Mouse (Mus musculus) lung, embryonic 16.5 days (tissue): ENCODE measurements around the gene Flywch1. TPM values are rescaled to one million over a fixed set of nuclear protein-coding genes. Genes with fewer than 3 reads are reported as not detected.
A peak's percentile ranks its signal among the peaks of the same experiment; 100 is the strongest.

ENCODE experiments used
- ATAC-seq: fragments of 200-750 bp; cut with Nextera tagmentation; 2 replicates; pipeline ENCODE4 v1.8.0; 2017; ENCODE audit warnings: low read depth, mild to moderate bottlenecking, moderate library complexity
- H3K27ac ChIP-seq: fragments of 300-500 bp; sonication (generic); 2 replicates; pipeline ENCODE4 v1.5.1; 2014; ENCODE audit warnings: mild to moderate bottlenecking, control low read depth, low read length
- H3K27me3 ChIP-seq: fragments of 300-500 bp; sonication (generic); 2 replicates; pipeline ENCODE4 v1.6.1; 2014; ENCODE audit warnings: low read depth, low read length, mixed read lengths; ENCODE audit not compliant: control insufficient read depth, insufficient read depth
- H3K36me3 ChIP-seq: fragments of 300-500 bp; sonication (generic); 2 replicates; pipeline ENCODE4 v1.6.1; 2014; ENCODE audit warnings: low read length; ENCODE audit not compliant: control insufficient read depth, insufficient read depth
- H3K4me1 ChIP-seq: fragments of 300-500 bp; sonication (generic); replicated peaks from 2 replicates; pipeline ENCODE4 v1.6.1; 2014; ENCODE audit warnings: low read length, mixed read lengths; ENCODE audit not compliant: control insufficient read depth, insufficient read depth
- H3K4me2 ChIP-seq: fragments of 300-500 bp; sonication (generic); 2 replicates; pipeline ENCODE4 v1.6.1; 2014; ENCODE audit warnings: low read depth, low read length, control low read depth
- H3K4me3 ChIP-seq: fragments of 300-500 bp; sonication (generic); 2 replicates; pipeline ENCODE4 v1.5.1; 2014; ENCODE audit warnings: mild to moderate bottlenecking, low read length, control low read depth
- H3K9ac ChIP-seq: fragments of 300-500 bp; sonication (generic); 2 replicates; pipeline ENCODE4 v1.6.1; 2014; ENCODE audit warnings: low read length, control low read depth
- H3K9me3 ChIP-seq: fragments of 300-500 bp; sonication (generic); 2 replicates; pipeline ENCODE4 v1.6.1; 2016; ENCODE audit warnings: low read length; ENCODE audit not compliant: control insufficient read depth
- WGBS: fragments of 180-500 bp; shearing (Covaris S2); extraction: QIAGEN DNeasy Blood & Tissue Kit; methylation state at CpG from one replicate; pipeline ENCODE4 v1.1.7; 2014; 5-methylcytosine and 5-hydroxymethylcytosine counted together
- polyA plus RNA-seq: library from polyadenylated mRNA; unstranded; fragments of >200 nt; fragmentation: Nextera tagmentation; extraction: Ambion mirVana; gene quantifications from 2 replicates; pipeline ENCODE4 v1.2.1, GENCODE M21; 2015

The Flywch1 gene
- polyA plus RNA-seq: 61.3 and 65.2 TPM in 2 replicates

- H3K36me3 ChIP-seq: peaks cover 3% of the 10 kb centered on the region; the same call in 1 of the 2 replicates
- no peaks in the 10 kb centered on the region for H3K27me3 ChIP-seq
- peaks cover 7% of the 10 kb centered on the region for H3K4me1 ChIP-seq
- H3K9ac ChIP-seq: peak within 1 kb of the TSS; percentile 97
- peak within 1 kb of the TSS; percentile 69 for H3K27ac ChIP-seq
- no peaks in the 10 kb centered on the region for H3K9me3 ChIP-seq
- peak; percentile 99 for ATAC-seq
- H3K4me2 ChIP-seq: peak within 1 kb of the TSS; percentile 90
- H3K4me3 ChIP-seq: peak within 1 kb of the TSS; percentile 97
- 3% methylated on average over 52 of the region's 58 CpGs for WGBS
Observed at GRCm38 (mm10) chr17:23771284-23772218, at the start of gene Flywch1. Flywch1 (minus strand) TSS chr17:23771602.

- no peak overlapping the region for H3K4me3 ChIP-seq
- H3K36me3 ChIP-seq: peaks cover 89% of the 10 kb centered on the region
- WGBS: 90% methylated on average over 5 of the region's 5 CpGs
- H3K9ac ChIP-seq: no peak overlapping the region
- H3K27me3 ChIP-seq: no peaks in the 10 kb centered on the region
- H3K4me2 ChIP-seq: no peak overlapping the region
- ATAC-seq: no peak
- peaks cover 14% of the 10 kb centered on the region for H3K9me3 ChIP-seq
- H3K27ac ChIP-seq: no peak overlapping the region
- H3K4me1 ChIP-seq: no peaks in the 10 kb centered on the region
Observed at GRCm38 (mm10) chr17:23820731-23821130, 49.3 kb upstream of the Flywch1 start.

GRCm38 (mm10) chr17:23819235-23819634, 47.8 kb upstream of the Flywch1 start:
- Histone ChIP-seq H3K27ac (no peak overlapping the region), H3K4me2 (no peak overlapping the region), H3K9ac (no peak overlapping the region), H3K4me3 (no peak overlapping the region), H3K27me3 (no peaks in the 10 kb centered on the region), H3K9me3 (peaks cover 14% of the 10 kb centered on the region), H3K36me3 (peaks cover 92% of the 10 kb centered on the region), H3K4me1 (no peaks in the 10 kb centered on the region)
- 97% methylated on average over 25 of the region's 25 CpGs for WGBS
- ATAC-seq: no peak

- H3K4me2 ChIP-seq: no peak overlapping the region
- no peak overlapping the region for H3K4me3 ChIP-seq
- WGBS: 97% methylated on average over 8 of the region's 8 CpGs
- peaks cover 93% of the 10 kb centered on the region for H3K36me3 ChIP-seq
- no peak overlapping the region for H3K9ac ChIP-seq
- peaks cover 14% of the 10 kb centered on the region for H3K9me3 ChIP-seq
- H3K27me3 ChIP-seq: no peaks in the 10 kb centered on the region
- no peak for ATAC-seq
- no peak overlapping the region for H3K27ac ChIP-seq
- no peaks in the 10 kb centered on the region for H3K4me1 ChIP-seq
Observed at GRCm38 (mm10) chr17:23818579-23818978, 47.2 kb upstream of the Flywch1 start.

- Histone ChIP-seq H3K4me3 (no peak overlapping the region), H3K4me2 (no peak overlapping the region), H3K27me3 (no peaks in the 10 kb centered on the region), H3K36me3 (peaks cover 89% of the 10 kb centered on the region), H3K9ac (no peak overlapping the region), H3K9me3 (peaks cover 14% of the 10 kb centered on the region), H3K4me1 (no peaks in the 10 kb centered on the region), H3K27ac (no peak overlapping the region)
- 96% methylated on average over 16 of the region's 16 CpGs for WGBS
- no peak for ATAC-seq
Observed at GRCm38 (mm10) chr17:23815641-23816040, 44.2 kb upstream of the Flywch1 start.

DNA sequence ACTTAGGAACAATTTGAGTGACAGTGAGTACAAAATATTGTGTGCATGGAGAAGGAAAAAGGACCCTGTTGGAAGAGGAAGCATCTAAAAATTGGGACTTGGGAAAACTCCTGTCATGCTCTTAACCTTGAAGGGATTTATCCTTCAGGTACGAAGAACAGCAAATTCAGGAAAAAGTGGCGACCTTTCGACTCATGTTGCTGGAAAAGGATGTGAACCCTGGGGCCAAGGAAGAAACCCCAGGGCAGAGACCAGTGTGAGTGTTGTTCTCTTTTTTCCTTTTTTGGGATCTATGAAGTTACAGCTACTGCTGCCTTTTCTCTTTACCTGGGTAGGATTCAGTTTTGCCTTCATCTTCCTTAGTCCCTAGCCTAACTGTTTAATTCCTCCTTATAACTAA, 36.5 kb upstream of the Flywch1 start:
- no peak overlapping the region for H3K4me3 ChIP-seq
- no peaks in the 10 kb centered on the region for H3K27me3 ChIP-seq
- no peak overlapping the region for H3K27ac ChIP-seq
- ATAC-seq: no peak
- no peak overlapping the region for H3K9ac ChIP-seq
- H3K4me2 ChIP-seq: no peak overlapping the region
- WGBS: 87% methylated on average over 3 of the region's 3 CpGs
- H3K9me3 ChIP-seq: no peaks in the 10 kb centered on the region
- H3K36me3 ChIP-seq: peaks cover 39% of the 10 kb centered on the region
- peaks cover 23% of the 10 kb centered on the region for H3K4me1 ChIP-seq

DNA sequence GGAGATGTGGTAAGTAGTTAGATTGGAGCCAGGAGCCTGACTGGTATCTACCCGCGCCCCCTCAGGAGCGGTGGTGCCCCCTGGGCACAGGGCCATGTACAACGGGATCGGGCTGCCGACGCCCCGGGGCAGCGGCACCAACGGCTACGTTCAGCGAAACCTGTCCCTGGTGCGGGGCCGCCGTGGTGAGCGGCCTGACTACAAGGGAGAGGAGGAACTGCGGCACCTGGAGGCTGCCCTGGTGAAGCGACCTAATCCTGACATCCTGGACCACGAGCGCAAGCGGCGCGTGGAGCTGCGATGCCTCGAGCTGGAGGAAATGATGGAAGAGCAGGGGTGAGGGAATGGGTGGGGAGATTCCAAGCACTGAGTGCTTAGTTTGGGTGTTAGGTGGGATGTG, 35.5 kb upstream of the Flywch1 start:
- WGBS: 61% methylated on average over 25 of the region's 25 CpGs
- ATAC-seq: no peak
- Histone ChIP-seq H3K9ac (no peak overlapping the region), H3K4me1 (peaks cover 23% of the 10 kb centered on the region), H3K4me3 (peak overlapping the region; percentile 24), H3K27me3 (no peaks in the 10 kb centered on the region), H3K4me2 (peak overlapping the region; percentile 38), H3K9me3 (no peaks in the 10 kb centered on the region), H3K36me3 (peaks cover 31% of the 10 kb centered on the region), H3K27ac (no peak overlapping the region)

GRCm38 (mm10) chr17:23804426-23805085, 33.2 kb upstream of the Flywch1 start:
- ATAC-seq: no peak
- Histone ChIP-seq H3K4me3 (peak overlapping the region; percentile 94), H3K9me3 (no peaks in the 10 kb centered on the region), H3K4me2 (peak overlapping the region; percentile 88), H3K36me3 (peaks cover 17% of the 10 kb centered on the region), H3K27ac (peak overlapping the region; percentile 95), H3K4me1 (peaks cover 23% of the 10 kb centered on the region), H3K27me3 (no peaks in the 10 kb centered on the region), H3K9ac (peak overlapping the region; percentile 97)
- WGBS: under 1% methylated on average over 8 of the region's 8 CpGs

DNA sequence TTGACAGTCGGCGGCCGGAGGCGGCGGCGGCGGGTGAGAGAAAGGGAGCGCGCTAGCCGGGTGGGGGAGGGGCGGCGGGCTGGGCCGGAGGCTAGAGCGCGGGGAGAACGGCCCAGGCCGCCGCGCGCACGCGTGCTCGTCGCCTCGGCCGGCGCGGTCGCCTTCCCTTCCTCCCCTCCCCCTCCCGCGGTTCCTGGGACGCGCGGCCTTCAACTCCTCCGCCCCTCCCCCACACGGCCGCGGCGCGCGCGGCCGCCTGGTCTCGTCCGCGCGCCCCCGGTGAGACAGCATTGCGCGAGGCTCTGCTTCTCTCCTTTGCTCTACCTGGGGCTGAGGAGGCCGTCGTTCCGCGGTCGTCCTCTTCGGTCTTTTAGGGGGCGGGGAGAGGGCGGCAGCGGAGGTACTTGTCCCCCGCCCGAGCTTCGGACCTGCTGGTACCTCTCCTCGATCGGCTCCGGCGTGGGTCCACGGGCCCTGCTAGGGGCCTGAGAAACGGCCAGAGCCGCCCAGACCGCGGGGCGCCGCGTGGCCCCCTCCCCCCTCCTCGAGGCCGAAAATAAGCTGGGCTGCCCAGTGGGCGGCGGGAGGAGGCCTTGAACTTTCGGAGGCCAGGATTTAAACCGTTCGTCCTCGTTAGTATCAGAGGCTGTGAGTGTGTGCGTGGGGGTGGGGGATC, 32.1 kb upstream of the Flywch1 start:
- peak; percentile 71 for ATAC-seq

More for the DNA sequence above, 32.1 kb upstream of the Flywch1 start:
- H3K4me2 ChIP-seq: peak overlapping the region; percentile 88
- H3K9me3 ChIP-seq: no peaks in the 10 kb centered on the region
- peak overlapping the region; percentile 94 for H3K4me3 ChIP-seq
- H3K27ac ChIP-seq: peak overlapping the region; percentile 95
- peaks cover 23% of the 10 kb centered on the region for H3K4me1 ChIP-seq
- H3K27me3 ChIP-seq: no peaks in the 10 kb centered on the region
- peaks cover 7% of the 10 kb centered on the region for H3K36me3 ChIP-seq
- under 1% methylated on average over 53 of the region's 83 CpGs for WGBS
- H3K9ac ChIP-seq: peak overlapping the region; percentile 97
